Mouse (Mus musculus) adrenal gland, adult (tissue): ENCODE measurements around the gene Msrb1.
"Not testable (repeated sequence)": the region's sequence is repeated elsewhere in the genome, so short reads cannot be mapped to it uniquely, and the experiment has no call there.

Experiments used
- DNase-seq, 2 experiments: peaks; one replicate each; pipeline ENCODE4 v3.0.0; 2022 to 2023; ENCODE audit warnings: low spot score in 1 of 2; ENCODE audit not compliant: inconsistent age in 2 of 2

Msrb1 gene

GRCm38 (mm10) chr17:24736330-24737051 lies at the start of gene Msrb1:
TSS of gene Msrb1 (plus strand) at chr17:24736642.
- peak; percentile 98 to 99 for DNase-seq

- DNase-seq: peak; percentile 70 to 84
These were observed 49.3 kb upstream of the Msrb1 start for GRCm38 (mm10) chr17:24687146-24687595.

GRCm38 (mm10) chr17:24687599-24687998 lies 48.8 kb upstream of the Msrb1 start:
- DNase-seq: no peak

GRCm38 (mm10) chr17:24689251-24690081 lies 47.0 kb upstream of the Msrb1 start, which contains the start of gene Syngr3:
TSS of gene Syngr3 (minus strand) at chr17:24689955.
- no peak for DNase-seq

GRCm38 (mm10) chr17:24692385-24692784 lies 44.1 kb upstream of the Msrb1 start:
- DNase-seq: no peak

GRCm38 (mm10) chr17:24695326-24696010 lies 41.0 kb upstream of the Msrb1 start:
- DNase-seq: peak in 1 of 2 experiments; percentile 68

- DNase-seq: peak; percentile 93 to 97
These were observed 40.3 kb upstream of the Msrb1 start, which contains the start of the genes Gfer and Noxo1 for GRCm38 (mm10) chr17:24696011-24696697. TSS of gene Gfer (minus strand) at chr17:24696156. TSS of gene Noxo1 (plus strand) at chr17:24696234.

GRCm38 (mm10) chr17:24697985-24698384 lies 38.5 kb upstream of the Msrb1 start:
- no peak for DNase-seq

- DNase-seq: no peak
These were observed 37.7 kb upstream of the Msrb1 start for GRCm38 (mm10) chr17:24698715-24699114.

GRCm38 (mm10) chr17:24699473-24699872 lies 37.0 kb upstream of the Msrb1 start:
- peak in 1 of 2 experiments; percentile 52 for DNase-seq

GRCm38 (mm10) chr17:24701251-24701650 lies 35.2 kb upstream of the Msrb1 start:
- no peak for DNase-seq

- DNase-seq: no peak
These were observed 30.6 kb upstream of the Msrb1 start for GRCm38 (mm10) chr17:24705821-24706220.

- peak; percentile 93 to 98 for DNase-seq
These were observed 29.3 kb upstream of the Msrb1 start, which contains the start of gene Tbl3 for GRCm38 (mm10) chr17:24706982-24707800. TSS of gene Tbl3 (minus strand) at chr17:24707660.

- no peak for DNase-seq
These were observed 28.5 kb upstream of the Msrb1 start for GRCm38 (mm10) chr17:24707801-24708425.

GRCm38 (mm10) chr17:24708646-24709045 lies 27.8 kb upstream of the Msrb1 start:
- DNase-seq: peak in 1 of 2 experiments; percentile 53

- no peak for DNase-seq
These were observed 20.9 kb upstream of the Msrb1 start for GRCm38 (mm10) chr17:24715556-24715955.

GRCm38 (mm10) chr17:24716166-24716682 lies 20.2 kb upstream of the Msrb1 start:
- no peak for DNase-seq

- DNase-seq: no peak
These were observed 18.5 kb upstream of the Msrb1 start, which contains the start of the genes Rnf151 and Rps2 for GRCm38 (mm10) chr17:24717943-24718342. TSS of gene Rnf151 (minus strand) at chr17:24718063. TSS of gene Rps2 (plus strand) at chr17:24718116.

- not testable (repeated sequence) for DNase-seq
These were observed 17.5 kb upstream of the Msrb1 start for GRCm38 (mm10) chr17:24718938-24719337.
